Mouse (Mus musculus) ES-E14 (cell line): ENCODE data around the gene Gm28035.

Source experiments
- CHD2 ChIP-seq: IDR thresholded peaks from 2 replicates; pipeline ENCODE4 v1.6.1; 2014; ENCODE audit warnings: mild to moderate bottlenecking, low read depth, low read length, inconsistent platforms
- HCFC1 ChIP-seq: IDR thresholded peaks from 2 replicates; pipeline ENCODE4 v1.6.1; 2012; ENCODE audit warnings: low read length, inconsistent platforms, borderline replicate concordance; ENCODE audit not compliant: insufficient read depth
- MAFK ChIP-seq: IDR thresholded peaks from 2 replicates; pipeline ENCODE4 v1.6.1; 2014; ENCODE audit warnings: mild to moderate bottlenecking, low read depth, low read length, inconsistent platforms; ENCODE audit not compliant: insufficient read depth
- ZC3H11A ChIP-seq: IDR thresholded peaks from 2 replicates; pipeline ENCODE4 v1.6.1; 2012; ENCODE audit warnings: low read depth, mild to moderate bottlenecking, inconsistent platforms, low read length, borderline replicate concordance
- ZNF384 ChIP-seq: IDR thresholded peaks from 2 replicates; pipeline ENCODE4 v1.6.1; 2012; ENCODE audit warnings: low read depth, low read length, inconsistent platforms

DNA sequence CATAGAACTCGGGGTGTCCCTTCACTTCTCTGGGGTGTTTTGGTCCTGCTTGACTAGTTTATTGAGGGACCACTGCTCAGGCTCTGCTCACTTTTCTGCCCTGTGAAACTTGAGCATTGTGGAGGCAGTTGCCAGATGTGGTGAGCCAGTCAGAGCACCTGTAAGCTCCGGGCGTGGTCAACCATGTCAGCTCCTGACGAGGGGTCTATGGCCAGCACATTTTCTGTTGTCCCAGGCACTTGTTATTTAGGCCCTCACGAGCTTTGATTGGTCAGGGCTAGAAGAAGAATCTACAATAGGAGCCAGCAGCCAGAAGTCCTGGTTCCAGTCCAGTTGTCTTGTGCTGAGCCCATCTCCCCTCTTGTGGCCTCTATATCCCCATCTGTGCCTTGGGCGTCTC, 23.4 kb downstream of the Gm28035 start:
- TF ChIP-seq HCFC1 (no peak), CHD2 (no peak), MAFK (no peak), ZNF384 (no peak), ZC3H11A (no peak)
